Mouse (Mus musculus): ENCODE results near the gene Mms19. TPM values are rescaled to one million over a fixed set of nuclear protein-coding genes. Genes with fewer than 3 reads are reported as not detected.

The Mms19 gene
- 18.8 TPM for polyA plus RNA-seq (2014; fragmentation: Illumina TruSeq; extraction: RNeasy Lipid Tissue Mini Kit (QIAGEN cat#74804); ENCODE audit: low read depth, low replicate concordance)

DNA sequence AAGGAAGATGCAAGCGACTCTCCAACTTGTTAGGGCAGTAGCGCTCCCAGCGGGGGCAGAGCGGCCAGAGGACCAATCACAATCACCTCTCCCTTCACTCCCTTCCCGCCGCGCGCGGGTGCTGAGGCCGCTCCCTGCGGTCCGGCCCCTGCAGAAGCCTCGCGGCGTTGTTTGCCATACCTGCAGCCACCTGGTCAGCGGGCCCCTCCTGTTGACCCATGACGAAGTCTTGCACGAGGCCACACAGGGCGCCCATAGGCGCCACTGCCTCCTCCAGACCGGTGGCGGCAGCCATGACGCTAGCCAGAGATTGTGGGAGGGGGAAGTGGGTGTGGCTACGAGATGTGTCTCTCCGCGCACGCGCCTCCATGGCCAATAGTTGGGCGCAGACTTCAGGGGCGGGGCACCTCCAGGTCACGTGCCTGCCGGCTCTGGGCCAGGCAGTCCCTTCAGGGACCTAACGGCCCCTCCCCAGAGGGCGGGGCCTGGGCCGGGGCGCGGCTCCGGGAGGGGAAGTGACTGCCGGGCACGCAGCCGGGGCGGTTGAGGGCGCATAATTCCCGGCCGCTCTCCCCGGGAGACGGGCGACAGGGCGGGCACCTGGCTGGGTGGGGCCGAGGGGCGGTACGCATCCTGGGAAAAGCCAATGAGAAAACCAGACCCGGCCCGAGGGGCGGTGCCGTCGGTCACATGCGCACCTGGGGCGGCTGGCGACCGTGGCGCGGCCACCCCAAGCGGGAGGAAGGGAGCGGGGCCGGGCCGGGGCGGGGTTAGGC is at the start of gene Mms19:
Gene Mms19 (minus strand): TSS at position 339 of the 776 bp plus-strand sequence.

DNA sequence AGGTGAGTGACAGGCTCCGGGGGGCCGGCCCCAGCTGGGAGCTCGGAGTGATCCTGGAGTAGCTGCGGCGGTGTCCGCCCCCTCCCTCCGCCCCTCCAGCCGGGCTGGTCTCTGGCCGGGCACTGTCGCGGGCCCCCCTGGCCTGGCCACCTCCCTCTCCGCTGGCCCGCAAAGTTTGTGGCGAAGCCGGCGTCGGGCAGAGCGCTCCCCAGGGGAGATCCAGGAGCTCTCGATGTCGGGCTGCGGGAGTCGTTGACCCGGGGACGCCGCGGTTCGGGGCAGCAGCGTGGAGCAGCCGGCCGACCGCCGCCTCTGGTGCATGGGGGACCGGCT is 604 bp upstream of the Mms19 start, which contains the start of gene Ubtd1:
Gene Ubtd1 (plus strand): TSS at position 169 of the 333 bp plus-strand sequence.

DNA sequence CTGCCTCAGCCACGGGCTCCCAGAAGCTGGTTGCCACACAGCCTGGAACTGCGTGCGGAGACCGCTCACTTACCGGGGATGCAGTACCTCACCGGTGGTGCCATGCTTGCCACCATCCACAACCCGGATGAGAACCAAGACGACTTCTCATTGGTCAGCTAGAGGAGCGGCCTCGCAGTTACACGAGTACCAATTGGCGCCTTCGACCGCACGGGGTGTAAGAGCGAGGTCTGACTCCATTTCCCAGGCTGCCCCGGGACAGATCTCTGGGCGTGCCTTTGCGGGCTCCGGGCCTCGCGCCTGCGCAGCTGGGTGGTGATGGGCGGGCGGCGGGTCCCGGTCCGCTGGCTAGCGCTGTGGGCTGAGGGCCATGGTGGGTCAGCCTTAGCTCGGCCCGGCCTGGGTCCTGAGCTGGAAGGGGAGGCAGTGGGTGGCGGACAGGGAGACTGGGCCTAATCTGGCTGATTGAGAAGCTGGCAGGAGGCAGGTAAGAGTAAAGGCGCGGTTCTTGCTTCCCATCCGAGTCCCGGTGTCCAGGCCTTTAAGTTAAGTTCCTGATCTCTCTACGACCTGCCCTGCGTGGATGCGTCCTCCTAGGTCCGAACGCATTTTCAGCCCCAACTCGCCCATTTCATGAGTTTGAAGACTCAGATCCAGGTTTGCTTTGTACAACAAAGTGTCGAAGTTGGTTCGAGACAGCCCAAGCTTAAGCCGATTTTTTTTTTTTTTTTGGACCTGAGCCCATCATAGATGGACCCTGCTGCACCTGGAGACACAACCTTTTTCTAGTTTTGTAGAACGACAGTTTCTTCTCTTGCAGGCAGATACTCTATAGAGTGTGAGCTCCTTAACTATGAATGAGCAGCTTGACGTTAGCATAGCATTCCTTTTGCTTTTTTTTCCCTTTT is 47.5 kb downstream of the Mms19 start, which contains the start of the genes Exosc1 and Zdhhc16:
Gene Exosc1 (minus strand): TSS at position 245 of the 908 bp plus-strand sequence.
Gene Zdhhc16 (plus strand): TSS at position 302 of the 908 bp plus-strand sequence.

DNA sequence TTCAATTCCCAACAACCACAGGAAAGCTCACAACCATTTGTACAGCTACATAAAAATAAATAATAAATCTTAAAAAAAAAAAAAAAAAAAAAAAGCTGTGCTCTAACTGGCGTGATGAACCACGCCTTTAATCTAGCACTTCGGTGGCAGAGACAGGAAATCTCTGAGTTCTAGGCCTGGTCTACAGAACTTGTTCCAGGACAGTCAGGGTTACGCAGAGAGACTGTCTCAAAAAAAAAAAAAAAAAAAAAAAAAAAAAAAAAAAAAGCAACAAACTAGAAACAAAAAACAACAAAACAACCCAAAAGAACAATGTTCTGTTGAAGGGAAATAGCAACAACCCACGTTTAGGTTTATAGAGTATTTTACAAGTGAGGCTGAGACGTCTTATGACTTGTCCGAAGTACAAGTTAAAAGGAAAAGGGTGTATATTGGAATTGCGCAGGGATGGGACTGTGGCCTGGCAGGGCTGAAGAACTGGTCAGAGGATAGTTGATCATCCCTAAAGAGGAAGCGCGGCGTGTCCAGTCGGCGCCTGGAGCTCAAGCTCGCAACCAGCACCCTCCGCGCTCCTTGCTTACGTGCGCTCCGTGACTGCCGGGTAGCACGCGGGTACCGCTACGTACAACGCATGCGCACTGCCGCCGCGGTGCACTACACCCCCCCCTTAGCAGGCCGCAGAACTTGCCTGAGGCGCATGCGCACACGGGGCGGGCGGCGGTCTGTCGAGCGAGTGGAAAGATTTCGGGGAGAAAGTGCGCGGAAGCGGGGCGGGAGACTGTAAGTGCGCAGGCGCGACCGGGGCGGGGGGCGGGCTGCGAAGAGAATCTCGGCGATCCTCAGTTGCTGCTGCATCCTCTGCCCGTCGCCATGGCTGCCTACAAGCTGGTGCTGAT is 69.5 kb downstream of the Mms19 start, which contains the start of gene Pgam1:
Gene Pgam1 (plus strand): TSS at position 746 of the 896 bp plus-strand sequence.

DNA sequence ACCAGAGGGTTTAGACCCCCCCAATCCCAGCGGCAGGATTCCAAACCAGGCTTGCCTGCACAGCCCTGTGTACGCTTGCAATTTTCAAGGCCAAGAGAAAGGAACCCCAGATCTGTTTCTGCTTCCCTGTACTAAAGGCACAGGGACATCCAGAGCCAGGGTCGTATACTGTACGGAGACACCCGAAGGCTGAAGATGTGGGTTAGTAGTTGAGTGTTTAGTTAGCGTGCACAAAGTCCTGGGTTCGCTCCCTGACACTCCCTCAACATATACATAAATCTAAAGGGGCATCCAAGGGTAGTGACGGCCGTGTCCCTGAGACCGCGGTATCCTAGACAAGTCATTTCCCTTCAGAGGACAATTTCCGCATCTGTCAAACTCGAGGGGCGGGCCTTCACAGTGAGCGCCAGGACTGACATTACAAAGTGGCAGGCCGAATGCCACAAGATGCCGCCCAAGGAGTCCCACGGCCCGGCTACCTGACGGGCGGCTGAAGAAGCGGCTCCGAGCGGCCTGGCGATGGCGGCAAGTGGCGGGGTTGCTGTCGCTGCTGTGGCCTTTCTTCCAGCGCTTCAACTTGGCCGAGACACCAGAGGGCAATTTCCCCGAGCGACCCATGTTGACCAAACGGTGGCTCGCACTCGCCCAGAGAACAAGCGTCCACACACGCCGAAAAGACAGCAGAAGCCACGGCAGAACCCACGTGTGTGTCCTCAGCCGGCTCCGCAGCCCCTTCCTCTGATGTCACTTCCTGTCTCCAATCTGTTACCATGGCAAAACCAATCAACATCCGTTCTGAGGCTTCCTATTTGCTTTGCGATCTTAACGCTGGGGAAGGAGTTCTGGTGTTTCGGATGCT is 85.3 kb downstream of the Mms19 start, which contains the start of gene Rrp12:
Gene Rrp12 (minus strand): TSS at position 714 of the 859 bp plus-strand sequence.

Other genes starting within 250 kb of the Mms19 start
- gene Slit1, start 237.5 kb downstream of the Mms19 start, polyA plus RNA-seq (2014; fragmentation: Illumina TruSeq; extraction: RNeasy Lipid Tissue Mini Kit (QIAGEN cat#74804); ENCODE audit: low read depth, low replicate concordance) = not detected
- gene Arhgap19, start 179.1 kb downstream of the Mms19 start, polyA plus RNA-seq (2014; fragmentation: Illumina TruSeq; extraction: RNeasy Lipid Tissue Mini Kit (QIAGEN cat#74804); ENCODE audit: low read depth, low replicate concordance) = 1.8 TPM
- 1.5 TPM for gene Frat1, start 151.2 kb downstream of the Mms19 start, polyA plus RNA-seq (2014; fragmentation: Illumina TruSeq; extraction: RNeasy Lipid Tissue Mini Kit (QIAGEN cat#74804); ENCODE audit: low read depth, low replicate concordance)
- 1.0 TPM for gene Frat2, start 133.0 kb downstream of the Mms19 start, polyA plus RNA-seq (2014; fragmentation: Illumina TruSeq; extraction: RNeasy Lipid Tissue Mini Kit (QIAGEN cat#74804); ENCODE audit: low read depth, low replicate concordance)
- 10.8 TPM for gene Rrp12, start 85.0 kb downstream of the Mms19 start, polyA plus RNA-seq (2014; fragmentation: Illumina TruSeq; extraction: RNeasy Lipid Tissue Mini Kit (QIAGEN cat#74804); ENCODE audit: low read depth, low replicate concordance)
- 116 TPM for gene Pgam1, start 69.2 kb downstream of the Mms19 start, polyA plus RNA-seq (2014; fragmentation: Illumina TruSeq; extraction: RNeasy Lipid Tissue Mini Kit (QIAGEN cat#74804); ENCODE audit: low read depth, low replicate concordance)
- 17.6 TPM for gene Exosc1, start 47.7 kb downstream of the Mms19 start, polyA plus RNA-seq (2014; fragmentation: Illumina TruSeq; extraction: RNeasy Lipid Tissue Mini Kit (QIAGEN cat#74804); ENCODE audit: low read depth, low replicate concordance)
- 18.1 TPM for gene Zdhhc16, start 47.7 kb downstream of the Mms19 start, polyA plus RNA-seq (2014; fragmentation: Illumina TruSeq; extraction: RNeasy Lipid Tissue Mini Kit (QIAGEN cat#74804); ENCODE audit: low read depth, low replicate concordance)
- 22.9 TPM for gene Ubtd1, start 606 bp upstream of the Mms19 start, polyA plus RNA-seq (2014; fragmentation: Illumina TruSeq; extraction: RNeasy Lipid Tissue Mini Kit (QIAGEN cat#74804); ENCODE audit: low read depth, low replicate concordance)
- gene Ankrd2, start 54.8 kb upstream of the Mms19 start, polyA plus RNA-seq (2014; fragmentation: Illumina TruSeq; extraction: RNeasy Lipid Tissue Mini Kit (QIAGEN cat#74804); ENCODE audit: low read depth, low replicate concordance) = not detected
- gene Hoga1, start 64.5 kb upstream of the Mms19 start, polyA plus RNA-seq (2014; fragmentation: Illumina TruSeq; extraction: RNeasy Lipid Tissue Mini Kit (QIAGEN cat#74804); ENCODE audit: low read depth, low replicate concordance) = 0.84 TPM
- not detected for gene 4933411K16Rik, start 71.1 kb upstream of the Mms19 start, polyA plus RNA-seq (2014; fragmentation: Illumina TruSeq; extraction: RNeasy Lipid Tissue Mini Kit (QIAGEN cat#74804); ENCODE audit: low read depth, low replicate concordance)
- gene Morn4, start 105.2 kb upstream of the Mms19 start, polyA plus RNA-seq (2014; fragmentation: Illumina TruSeq; extraction: RNeasy Lipid Tissue Mini Kit (QIAGEN cat#74804); ENCODE audit: low read depth, low replicate concordance) = 2.1 TPM
- 17.5 TPM for gene Pi4k2a, start 109.3 kb upstream of the Mms19 start, polyA plus RNA-seq (2014; fragmentation: Illumina TruSeq; extraction: RNeasy Lipid Tissue Mini Kit (QIAGEN cat#74804); ENCODE audit: low read depth, low replicate concordance)
- 20.8 TPM for gene Avpi1, start 147.9 kb upstream of the Mms19 start, polyA plus RNA-seq (2014; fragmentation: Illumina TruSeq; extraction: RNeasy Lipid Tissue Mini Kit (QIAGEN cat#74804); ENCODE audit: low read depth, low replicate concordance)
- gene Marveld1, start 166.2 kb upstream of the Mms19 start, polyA plus RNA-seq (2014; fragmentation: Illumina TruSeq; extraction: RNeasy Lipid Tissue Mini Kit (QIAGEN cat#74804); ENCODE audit: low read depth, low replicate concordance) = 32.2 TPM
- 24.3 TPM for gene Zfyve27, start 182.8 kb upstream of the Mms19 start, polyA plus RNA-seq (2014; fragmentation: Illumina TruSeq; extraction: RNeasy Lipid Tissue Mini Kit (QIAGEN cat#74804); ENCODE audit: low read depth, low replicate concordance)
- 10.9 TPM for gene Sfrp5, start 221.1 kb upstream of the Mms19 start, polyA plus RNA-seq (2014; fragmentation: Illumina TruSeq; extraction: RNeasy Lipid Tissue Mini Kit (QIAGEN cat#74804); ENCODE audit: low read depth, low replicate concordance)

Measured in heart, adult 10 weeks (tissue).